Mouse (Mus musculus) C2C12 (cell line): Measurements from ENCODE around the gene Mamdc4.

Source experiments
- CEBPB ChIP-seq: IDR thresholded peaks from one replicate; pipeline ENCODE4 v1.6.1; 2011; ENCODE audit warnings: low read depth, mild to moderate bottlenecking, control low read depth, moderate library complexity
- CTCF ChIP-seq: IDR thresholded peaks from one replicate; pipeline ENCODE4 v1.5.1; 2011; ENCODE audit not compliant: control insufficient read depth, insufficient read depth, insufficient read length
- MAX ChIP-seq: IDR thresholded peaks from one replicate; pipeline ENCODE4 v1.6.1; 2011; ENCODE audit warnings: mild to moderate bottlenecking, control low read depth
- MYOD1 ChIP-seq: IDR thresholded peaks from one replicate; pipeline ENCODE4 v1.6.1; 2011; ENCODE audit warnings: low read depth; ENCODE audit not compliant: control insufficient read depth, insufficient read length
- USF1 ChIP-seq: IDR thresholded peaks from one replicate; pipeline ENCODE4 v1.6.1; 2011; ENCODE audit warnings: low read depth, mild to moderate bottlenecking, control low read depth, moderate library complexity

DNA sequence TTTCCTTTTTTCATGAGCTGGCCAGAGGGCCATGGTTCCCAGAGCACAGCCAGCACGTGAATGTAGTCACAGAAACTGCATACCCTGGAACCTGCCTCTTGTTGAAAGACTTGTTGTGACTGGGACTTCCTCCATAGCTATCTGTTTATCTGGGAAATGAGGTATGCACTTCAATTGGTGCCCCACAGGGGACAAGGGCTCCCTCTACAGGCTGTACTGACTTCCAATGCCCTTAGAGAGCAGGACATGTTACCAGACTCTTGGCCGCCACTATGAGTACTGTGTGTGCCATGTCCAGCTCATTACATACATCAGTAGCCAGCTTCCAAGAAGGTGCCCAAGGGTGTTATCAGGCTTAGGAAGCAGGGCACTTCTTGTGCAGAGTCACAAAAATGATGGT, 17.2 kb upstream of the Mamdc4 start:
- TF ChIP-seq CTCF (peak; percentile 14), USF1 (no peak), CEBPB (no peak), MAX (no peak), MYOD1 (no peak)
